Mouse (Mus musculus) granulocyte monocyte progenitor cell, adult 5-6 weeks (primary cell): Measurements from ENCODE around the gene Ift81. TPM values are rescaled to one million over a fixed set of nuclear protein-coding genes. Genes with fewer than 3 reads are reported as not detected.

Experiments
- ATAC-seq: replicated peaks from 2 replicates; pipeline ENCODE4 v1.8.0; 2016; ENCODE audit warnings: mild to moderate bottlenecking, moderate TSS enrichment, inconsistent platforms; ENCODE audit not compliant: poor library complexity, severe bottlenecking
- total RNA-seq, 2 experiments: library from RNA; stranded (forward) in 1 of 2; stranded (reverse) in 1 of 2; fragments of 200-712, 200-1000 nt in 1 of 2; fragments of >200 nt in 1 of 2; fragmentation: Nextera tagmentation in 1 of 2; gene quantifications; 2 replicates each; pipeline ENCODE4 v1.2.3; 2014 to 2017

The Ift81 gene
- total RNA-seq, 2 experiments from 2014 or later: 0.67 to 9.5 TPM

DNA sequence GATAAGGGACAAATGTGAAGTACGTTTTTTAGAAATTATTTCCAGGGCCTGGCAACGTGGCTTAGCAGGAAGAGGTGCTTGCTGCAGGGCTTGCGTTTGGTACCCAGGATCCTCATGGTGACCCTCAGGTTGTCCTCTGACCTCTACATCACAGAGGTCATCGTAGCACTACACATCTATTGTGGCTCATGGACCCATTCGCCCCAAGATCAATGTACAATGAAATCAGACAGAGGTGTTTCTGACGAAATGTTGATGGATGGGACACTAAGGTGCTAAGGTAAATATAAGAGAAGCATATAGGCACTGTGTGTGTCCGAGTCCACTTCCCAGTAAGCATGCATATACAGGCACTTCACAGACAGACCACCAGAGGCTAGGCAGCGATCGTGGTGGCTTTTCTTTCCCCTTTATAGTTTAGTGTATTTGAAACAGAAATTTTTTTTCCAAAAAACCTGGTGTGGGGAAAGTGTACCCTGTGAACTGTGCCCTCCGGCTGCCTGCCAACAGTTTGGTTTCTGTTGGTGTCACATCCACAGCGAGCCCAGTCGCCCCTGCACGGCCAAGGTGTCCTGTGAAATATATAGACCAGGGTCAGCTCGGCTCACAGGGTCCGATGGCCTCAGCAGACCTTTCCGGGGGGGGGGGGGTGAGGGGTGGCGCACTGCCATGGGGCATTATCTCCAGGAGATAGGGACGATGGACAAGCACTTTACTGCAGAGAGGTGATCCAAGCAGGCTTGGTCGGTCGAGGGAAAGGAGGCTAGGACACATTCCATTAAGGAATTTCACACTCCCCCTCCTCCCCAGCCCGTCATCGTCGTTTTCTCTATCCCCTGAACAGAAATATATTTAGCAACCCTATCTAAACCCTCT, 93.8 kb downstream of the Ift81 start:
- no peak for ATAC-seq

DNA sequence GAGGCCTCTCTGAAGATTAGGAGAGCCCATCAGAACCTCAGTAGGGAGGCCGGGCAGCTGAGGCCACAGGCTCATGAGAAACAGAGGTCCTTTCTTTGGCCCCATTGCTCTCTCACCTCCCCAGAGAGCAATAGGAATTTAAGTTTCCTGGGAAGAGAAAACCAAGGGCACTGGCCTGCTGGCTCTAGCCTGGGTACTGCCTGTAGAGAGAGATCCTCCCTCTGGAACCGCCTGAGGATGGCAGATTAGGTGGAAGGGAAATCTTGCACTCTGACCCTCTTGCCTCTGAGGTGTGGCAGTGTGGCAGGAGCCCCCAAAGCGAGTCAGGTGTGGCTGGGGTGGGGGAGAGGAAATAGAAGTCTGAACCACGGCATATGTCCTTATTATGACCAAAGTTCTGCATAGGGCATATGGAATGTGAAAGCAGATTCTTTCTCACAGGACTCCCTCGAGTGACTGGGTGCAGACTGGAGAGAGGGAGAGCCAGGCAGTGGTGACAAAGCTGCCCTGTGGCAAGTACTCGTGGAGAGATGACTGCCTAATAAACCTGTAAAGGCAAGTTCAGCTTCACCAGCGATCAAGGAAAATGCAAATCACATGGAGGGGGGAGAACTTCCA, 95.2 kb downstream of the Ift81 start:
- ATAC-seq: no peak

DNA sequence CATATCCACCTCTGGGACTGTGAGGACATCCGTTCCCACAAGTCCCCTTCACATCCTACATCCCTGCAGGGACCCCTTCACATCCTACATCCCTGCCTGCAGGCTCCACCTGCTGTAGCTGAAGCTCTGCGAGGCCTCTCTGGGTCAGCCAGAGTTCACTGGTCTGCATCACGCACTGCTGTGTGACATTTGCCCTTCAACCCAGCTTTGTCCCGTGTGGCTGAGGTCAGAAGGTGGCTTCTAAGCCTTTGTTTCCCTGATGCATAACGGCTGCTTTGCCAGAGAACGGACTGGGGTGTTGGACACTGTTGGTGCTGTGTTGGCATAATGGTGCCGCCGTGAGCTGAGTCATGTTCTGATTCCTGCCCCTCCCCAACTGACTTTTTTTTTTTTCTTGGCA, 96.1 kb downstream of the Ift81 start:
- no peak for ATAC-seq

DNA sequence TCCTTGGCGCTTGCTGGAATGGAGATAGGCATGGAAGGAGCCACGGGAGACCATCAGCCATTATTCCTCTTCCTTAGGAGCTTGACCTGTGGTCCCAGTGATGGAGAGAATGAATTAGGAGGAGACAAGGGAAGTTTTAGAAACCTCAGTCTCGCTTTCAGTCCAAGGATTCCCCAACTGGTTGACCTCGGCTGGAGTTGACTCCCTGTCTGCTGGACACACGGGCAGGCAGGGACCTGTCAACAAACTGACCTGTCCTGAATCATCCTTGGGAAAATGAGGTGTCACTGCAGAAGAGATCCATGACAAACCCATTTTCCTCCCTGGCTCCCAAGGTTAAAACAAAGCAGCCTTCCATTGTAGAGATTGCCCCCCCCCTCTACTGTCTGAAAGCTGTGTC, 97.4 kb downstream of the Ift81 start:
- ATAC-seq: no peak

DNA sequence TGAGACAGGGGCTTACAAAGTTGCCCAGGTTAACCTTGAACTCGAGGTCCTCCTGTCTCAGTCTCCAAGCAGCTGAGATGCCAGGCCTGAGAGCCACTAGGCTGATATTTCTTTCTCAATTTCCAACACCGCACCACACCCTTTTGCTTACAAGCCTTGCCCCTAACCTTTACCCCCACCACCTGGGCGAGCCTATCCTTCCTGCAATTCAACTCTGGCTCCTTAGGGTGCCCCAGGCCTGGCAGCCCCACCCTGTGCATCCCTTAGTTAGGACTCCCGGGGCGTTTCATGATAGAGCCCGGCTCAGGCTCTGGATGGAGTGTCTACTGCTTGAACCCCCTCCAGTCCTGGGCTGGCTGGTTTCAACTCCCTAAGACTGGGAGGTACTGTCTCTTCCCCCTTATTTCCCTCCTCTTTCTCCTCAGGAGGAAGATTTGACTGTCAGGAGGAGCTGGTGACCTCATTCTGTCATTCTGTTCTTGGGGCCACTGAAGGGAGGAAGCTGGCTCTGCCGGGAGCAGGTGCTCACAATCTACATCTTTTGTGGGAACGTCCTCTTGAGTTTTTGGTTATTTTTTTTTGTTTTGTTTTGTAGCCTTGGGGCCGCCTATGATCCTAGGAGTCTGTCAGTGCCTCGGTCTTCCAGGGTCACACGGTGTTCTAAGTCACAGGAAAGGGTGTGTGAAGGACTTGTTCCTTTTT, 98.1 kb downstream of the Ift81 start:
- ATAC-seq: no peak

DNA sequence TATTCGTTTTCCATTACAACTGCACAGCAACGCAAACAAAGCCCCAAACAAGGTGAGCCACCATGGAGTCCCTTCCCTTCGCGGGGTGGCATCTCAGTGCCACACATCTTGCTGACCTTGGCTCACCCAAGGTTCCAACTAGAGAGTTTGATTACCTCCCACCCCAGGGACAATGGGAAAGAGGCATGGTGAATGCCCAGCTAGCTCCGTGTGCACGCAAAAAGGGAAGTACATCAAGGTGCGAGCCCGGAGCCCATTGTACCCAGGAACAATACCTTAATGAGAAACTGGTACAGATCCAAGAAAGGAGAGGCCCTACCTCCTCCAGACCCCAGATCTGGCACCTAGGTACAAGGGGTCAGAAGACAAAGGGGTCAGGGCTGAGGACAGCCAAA, 100.2 kb downstream of the Ift81 start:
- peak; percentile 47; the same call in 1 of the 2 replicates for ATAC-seq

DNA sequence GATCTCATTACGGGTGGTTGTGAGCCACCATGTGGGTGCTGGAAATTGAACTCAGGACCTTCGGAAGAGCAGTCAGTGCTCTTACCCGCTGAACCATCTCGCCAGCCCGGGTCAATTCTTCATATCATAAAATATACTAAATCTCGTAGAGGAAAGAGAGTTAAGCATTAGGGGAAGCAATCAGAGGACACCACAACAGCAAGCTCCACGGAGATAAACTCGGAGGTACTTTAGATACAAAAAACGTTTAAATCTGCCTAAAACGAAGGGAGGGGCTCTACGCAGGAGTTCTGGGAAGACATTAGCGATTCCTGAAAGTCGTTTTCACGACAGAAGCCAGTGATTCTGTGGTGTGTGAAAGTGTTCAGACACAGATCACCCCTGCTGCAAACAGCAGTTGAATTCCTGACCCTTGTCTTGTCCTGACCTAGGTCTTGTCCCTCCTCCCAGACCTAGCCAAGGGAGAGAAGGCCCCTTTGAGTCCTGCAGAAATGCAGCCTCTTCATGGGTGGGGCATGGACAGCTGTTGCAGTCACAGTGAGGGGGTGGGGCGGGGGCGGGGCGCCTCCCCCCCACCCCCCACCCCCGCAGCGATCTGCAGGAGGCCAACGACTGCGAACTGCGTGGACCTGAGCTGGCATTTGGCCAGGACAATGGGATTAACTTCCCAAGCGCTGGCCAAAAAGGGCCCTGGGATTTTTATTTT, 100.7 kb downstream of the Ift81 start:
- no peak for ATAC-seq

DNA sequence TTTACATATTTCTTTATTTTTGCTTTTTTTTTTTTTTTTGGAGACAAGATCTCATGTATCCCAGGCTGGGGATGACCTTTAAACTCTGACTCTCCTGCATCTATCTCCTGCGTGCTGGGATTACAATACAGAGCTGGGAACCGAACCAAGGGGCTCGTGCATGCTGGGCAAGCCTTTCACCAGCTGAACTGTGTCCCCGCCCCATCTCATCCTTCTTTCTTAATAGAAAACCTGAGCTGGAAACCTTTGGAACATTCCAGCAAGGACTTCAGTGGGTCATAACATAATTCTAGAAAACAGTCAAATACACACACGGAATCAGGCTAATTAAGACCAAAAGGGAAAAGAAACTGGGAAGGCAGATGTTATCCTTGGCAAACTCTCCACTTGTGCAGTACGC, 102.3 kb downstream of the Ift81 start:
- ATAC-seq: no peak

DNA sequence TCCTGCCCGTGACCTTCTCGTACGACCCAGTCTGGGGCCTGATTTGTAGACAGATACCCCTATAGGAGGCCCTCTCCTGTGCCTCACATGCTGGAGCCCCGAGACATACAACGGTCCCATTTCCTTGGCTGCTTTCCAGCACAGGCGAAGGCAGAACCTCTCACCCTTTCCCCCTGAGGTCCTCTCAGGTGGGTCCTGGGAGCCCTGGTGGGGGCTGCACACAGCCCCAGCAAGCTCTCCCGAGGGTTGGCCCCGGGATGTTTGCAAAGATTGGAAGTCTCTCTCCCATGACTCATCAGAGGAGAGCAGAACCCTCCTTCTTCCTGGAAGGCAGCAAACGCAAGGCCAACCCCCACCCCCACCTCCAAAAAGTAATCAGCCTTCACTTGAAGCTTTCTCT, 102.9 kb downstream of the Ift81 start:
- no peak for ATAC-seq

DNA sequence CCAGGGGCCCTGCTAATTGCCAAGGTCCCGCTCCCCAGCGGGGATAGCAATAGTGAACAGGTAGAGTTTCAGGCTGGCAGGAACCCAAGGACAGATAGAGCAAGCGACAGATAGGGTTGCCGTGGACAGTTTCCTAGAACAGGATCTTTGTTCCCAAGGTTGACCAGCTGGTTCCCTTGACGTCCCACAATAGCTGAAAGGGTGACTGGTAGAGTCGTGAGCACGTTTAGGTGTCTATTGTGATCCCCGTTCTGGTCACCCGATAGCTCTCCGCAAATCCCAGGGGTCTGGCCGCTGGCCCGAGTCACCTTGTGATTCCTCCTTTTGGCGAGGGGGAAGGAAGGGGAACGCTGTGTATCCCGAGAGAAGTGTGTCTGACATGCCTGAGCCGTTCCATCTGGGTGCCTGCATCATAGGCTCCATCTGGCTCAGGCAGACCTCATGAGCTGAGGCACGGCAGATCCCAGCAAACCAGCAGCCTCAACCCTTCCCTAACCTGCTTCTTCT, 103.6 kb downstream of the Ift81 start:
- ATAC-seq: no peak

DNA sequence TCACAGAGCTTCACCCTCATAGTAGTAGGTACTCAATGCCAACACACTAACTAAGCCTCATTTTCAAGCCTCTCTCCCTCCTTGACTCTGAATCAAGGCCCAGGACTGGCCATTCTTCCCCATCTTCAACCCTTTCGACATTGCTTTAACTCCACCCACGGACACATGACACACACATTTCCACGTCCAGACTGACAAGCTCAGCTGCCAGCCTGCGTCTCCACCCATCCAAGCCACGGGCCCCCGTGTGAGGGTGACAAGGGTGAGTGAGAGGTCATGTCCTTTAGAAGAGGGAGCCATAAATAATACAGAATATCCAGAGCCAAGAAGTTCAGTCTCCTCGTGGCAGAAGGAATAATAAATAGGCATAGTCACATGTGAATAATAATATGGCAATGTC, 104.7 kb downstream of the Ift81 start:
- ATAC-seq: no peak

DNA sequence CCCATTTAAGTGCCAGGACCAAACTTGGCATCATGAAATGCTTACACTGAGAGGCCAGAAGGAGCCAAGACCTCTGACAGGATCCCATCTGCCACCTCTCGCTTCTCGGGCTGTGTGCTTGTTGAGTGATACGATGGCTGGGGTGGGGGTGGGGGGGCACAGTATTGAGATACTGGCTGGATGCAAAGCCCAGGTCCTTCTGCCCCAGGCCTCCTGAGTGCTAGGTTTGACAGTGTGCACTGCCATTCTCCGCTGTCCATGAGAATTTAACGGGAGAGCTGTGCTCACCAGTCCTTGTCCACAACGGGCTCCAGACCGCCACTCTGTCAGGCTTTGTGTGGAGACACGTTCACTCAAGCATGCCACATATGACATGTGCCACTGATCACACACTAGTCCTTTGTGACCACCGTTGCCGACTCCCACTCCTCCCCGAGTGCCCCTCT, 105.4 kb downstream of the Ift81 start:
- no peak for ATAC-seq

DNA sequence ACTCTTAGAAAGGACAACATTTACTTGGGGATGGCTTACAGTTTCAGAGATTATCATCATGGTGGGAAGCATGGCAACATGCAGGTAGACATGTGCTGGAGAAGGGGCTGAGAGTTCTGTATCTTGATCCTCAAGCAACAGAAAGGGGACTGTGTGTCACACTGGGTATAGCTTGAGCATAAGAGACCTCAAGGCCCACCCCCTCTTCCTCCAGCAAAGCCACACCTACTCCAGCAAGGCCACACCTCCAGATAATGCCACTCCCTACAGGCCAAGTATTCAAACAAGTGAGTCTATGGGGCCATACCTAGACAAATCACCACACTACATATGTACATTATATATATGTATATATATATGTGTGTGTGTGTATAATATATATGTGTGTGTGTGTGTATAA, 106.9 kb downstream of the Ift81 start:
- no peak for ATAC-seq

DNA sequence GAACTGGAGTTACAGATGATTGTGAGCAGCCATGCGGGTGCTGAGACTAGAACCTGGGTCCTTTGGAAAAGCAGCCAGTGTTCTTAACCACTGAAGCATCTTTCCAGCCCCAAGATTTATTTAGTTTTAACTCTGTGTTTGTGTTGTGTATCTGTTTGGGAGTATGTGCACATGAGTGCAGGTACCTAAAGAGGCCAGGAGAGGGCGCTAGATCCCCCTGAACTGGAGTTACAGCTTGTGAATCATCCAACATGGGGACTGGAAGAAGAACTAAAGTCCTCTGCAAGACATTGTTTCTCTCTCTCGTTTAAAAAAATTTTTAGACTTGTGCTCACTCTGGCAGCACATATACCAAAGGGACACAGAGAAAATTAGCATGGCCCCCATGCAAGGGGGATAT, 107.9 kb downstream of the Ift81 start:
- no peak for ATAC-seq

DNA sequence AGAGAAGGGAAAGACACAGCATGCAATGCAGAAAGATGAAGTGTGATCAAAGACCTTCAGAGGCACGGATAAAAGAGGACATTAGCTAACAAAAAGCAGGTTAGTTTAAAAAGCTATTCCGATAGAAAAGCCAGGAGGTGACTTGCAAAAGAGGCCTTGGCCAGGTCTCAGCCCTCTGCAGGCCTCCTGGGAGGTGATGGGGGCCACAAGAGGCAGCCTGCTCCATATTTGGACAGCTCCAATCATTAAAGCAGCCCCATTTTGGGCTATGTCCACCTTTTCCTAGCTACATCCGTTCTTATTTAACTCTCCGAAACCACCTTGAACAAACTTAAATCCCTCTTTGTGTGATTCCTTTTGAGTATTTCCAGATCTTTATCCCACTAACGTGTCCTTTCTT, 108.8 kb downstream of the Ift81 start:
- ATAC-seq: no peak

DNA sequence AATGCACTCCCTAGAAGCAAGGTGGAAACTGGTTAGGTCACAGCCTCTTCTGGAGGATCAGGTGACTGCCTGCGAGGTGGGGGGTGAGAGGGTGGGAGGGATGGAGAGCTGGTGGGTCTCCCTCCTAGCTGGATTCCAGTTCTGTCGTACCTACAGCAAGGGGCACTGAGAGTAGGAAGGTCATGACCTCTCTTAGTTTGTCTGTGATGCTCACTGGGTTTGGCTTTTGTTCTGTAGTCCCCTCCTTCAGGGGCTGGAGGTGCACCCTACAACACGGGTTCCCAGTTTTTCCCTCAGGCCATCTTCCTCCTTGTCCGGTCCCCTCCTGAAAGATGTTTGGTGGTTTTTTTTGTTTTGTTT, 110.6 kb downstream of the Ift81 start:
- no peak for ATAC-seq

DNA sequence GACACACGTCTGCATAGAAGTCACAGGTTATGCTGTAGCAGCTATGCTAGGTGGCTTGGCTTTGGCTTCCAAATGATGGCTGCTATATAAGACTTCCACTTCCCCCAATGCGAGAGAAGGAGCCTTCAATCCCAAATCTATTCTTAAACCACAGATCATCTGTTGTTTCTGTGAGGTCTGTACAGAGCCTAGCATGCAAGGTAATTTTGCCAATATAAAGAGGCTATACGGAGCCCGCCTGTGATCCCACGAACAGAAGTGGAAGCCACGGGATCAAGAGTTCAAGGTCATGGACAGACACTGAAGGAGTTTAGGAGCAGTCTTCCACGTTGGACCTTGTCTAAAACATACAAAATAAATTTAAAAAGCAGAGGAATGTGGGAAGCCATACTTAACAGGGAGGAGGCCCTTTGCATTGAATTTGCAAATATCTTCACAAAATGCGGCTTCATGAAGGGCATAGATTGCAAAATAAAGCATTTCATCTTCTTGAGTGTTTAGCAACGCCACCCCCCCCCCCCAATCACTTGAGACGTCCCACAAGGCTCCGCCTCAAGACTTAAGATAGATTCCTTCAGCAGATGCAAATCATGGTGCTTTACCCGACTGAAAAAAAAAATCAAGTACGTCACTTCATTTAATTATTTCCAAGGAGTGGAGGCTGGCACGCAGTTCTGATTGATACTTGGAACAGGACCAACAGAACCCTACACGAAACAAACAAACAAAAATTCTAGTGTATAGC, 111.1 kb downstream of the Ift81 start:
- peak; percentile 29 for ATAC-seq

DNA sequence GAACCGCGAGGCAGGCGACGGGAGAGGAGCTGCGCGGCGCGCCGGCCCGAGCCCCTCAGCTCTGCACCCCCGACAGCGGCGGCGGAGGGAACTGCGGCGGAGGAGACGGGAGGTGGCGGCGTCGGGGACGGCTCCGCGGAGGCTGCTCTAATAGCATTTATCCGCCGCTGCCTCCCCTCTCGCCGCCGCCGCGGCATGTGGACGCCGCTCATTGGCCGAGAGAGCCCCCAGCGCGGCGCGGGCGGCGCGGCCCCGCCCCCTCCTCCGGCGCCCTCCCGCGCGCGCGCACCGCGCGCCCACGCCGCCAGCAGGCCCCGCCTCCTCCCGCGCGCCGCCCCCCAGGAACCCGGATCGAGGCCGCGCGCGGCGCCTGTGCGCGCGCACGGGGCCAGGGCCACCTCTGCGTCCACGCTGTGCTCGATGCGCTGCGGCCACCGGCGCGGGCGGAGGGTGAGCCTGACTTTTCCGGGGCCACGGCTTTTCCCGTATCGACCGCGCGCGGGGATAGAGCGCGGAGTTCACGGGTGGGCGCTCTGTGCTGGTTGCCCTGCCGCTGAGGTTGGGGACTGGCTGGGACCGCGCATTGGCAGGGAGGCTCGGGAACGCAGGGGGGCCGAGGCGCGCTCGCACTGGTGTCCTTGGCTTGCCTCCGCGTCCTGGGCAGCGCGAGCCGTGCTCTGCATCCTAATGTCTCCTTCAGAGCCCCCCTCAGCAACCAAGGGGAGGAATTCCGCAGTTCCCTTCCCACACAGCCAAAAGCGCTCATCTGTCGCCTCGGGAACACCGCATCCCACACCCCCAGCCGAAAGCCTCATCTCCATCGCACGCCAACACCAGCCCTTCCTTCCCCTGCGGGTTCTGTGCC, 112.0 kb downstream of the Ift81 start, which contains the start of gene Atp2a2:
Gene Atp2a2, minus strand, starts transcription at position 149 of the 865 bp plus-strand sequence.
- peak; percentile 80 for ATAC-seq
